Mouse (Mus musculus): ENCODE results near the gene Sacm1l. TPM values are rescaled to one million over a fixed set of nuclear protein-coding genes. Genes with fewer than 3 reads are reported as not detected.

Sacm1l gene
- polyA plus RNA-seq, 1 experiment from 2014 or later: 49.6 TPM

- Histone ChIP-seq H3K4me2 (replicated peaks) (no peak overlapping the region), H3K9ac (no peak overlapping the region), H3K4me1 (no peaks in the 10 kb centered on the region), H3K9me3 (no peaks in the 10 kb centered on the region), H3K4me3 (no peak overlapping the region), H3K27me3 (no peaks in the 10 kb centered on the region), H3K27ac (no peak overlapping the region), H3K36me3 (peaks cover 32% of the 10 kb centered on the region)
- WGBS: 86% methylated on average over 5 of the region's 5 CpGs
- ATAC-seq (ENCODE audit: insufficient number of reproducible peaks, insufficient read depth, low FRiP score, low TSS enrichment): no peak
Measured at GRCm38 (mm10) chr9:123510926-123511325, 18.6 kb upstream of the Sacm1l start.

- H3K36me3 ChIP-seq: peaks cover 45% of the 10 kb centered on the region
- no peak overlapping the region for H3K4me3 ChIP-seq
- no peak overlapping the region for H3K27ac ChIP-seq
- H3K4me2 ChIP-seq (replicated peaks): no peak overlapping the region
- no peaks in the 10 kb centered on the region for H3K27me3 ChIP-seq
- ATAC-seq (ENCODE audit: insufficient number of reproducible peaks, insufficient read depth, low FRiP score, low TSS enrichment): no peak
- H3K9ac ChIP-seq: no peak overlapping the region
- 92% methylated on average over 2 of the region's 2 CpGs for WGBS
- no peaks in the 10 kb centered on the region for H3K9me3 ChIP-seq
- no peaks in the 10 kb centered on the region for H3K4me1 ChIP-seq
Measured at GRCm38 (mm10) chr9:123512482-123512881, 17.1 kb upstream of the Sacm1l start.

GRCm38 (mm10) chr9:123515087-123515486, 14.5 kb upstream of the Sacm1l start:
- no peaks in the 10 kb centered on the region for H3K9me3 ChIP-seq
- ATAC-seq (ENCODE audit: insufficient number of reproducible peaks, insufficient read depth, low FRiP score, low TSS enrichment): no peak
- WGBS: 80% methylated on average over 2 of the region's 2 CpGs
- H3K36me3 ChIP-seq: peaks cover 70% of the 10 kb centered on the region
- H3K27me3 ChIP-seq: no peaks in the 10 kb centered on the region
- no peak overlapping the region for H3K4me2 ChIP-seq (replicated peaks)
- no peak overlapping the region for H3K4me3 ChIP-seq
- no peak overlapping the region for H3K9ac ChIP-seq
- no peaks in the 10 kb centered on the region for H3K4me1 ChIP-seq
- no peak overlapping the region for H3K27ac ChIP-seq

GRCm38 (mm10) chr9:123516641-123517385, 12.7 kb upstream of the Sacm1l start:
- H3K9me3 ChIP-seq: no peaks in the 10 kb centered on the region
- no peaks in the 10 kb centered on the region for H3K27me3 ChIP-seq
- no peak overlapping the region for H3K9ac ChIP-seq
- H3K27ac ChIP-seq: no peak overlapping the region
- H3K4me2 ChIP-seq (replicated peaks): no peak overlapping the region
- no peak overlapping the region for H3K4me3 ChIP-seq
- no peaks in the 10 kb centered on the region for H3K4me1 ChIP-seq
- WGBS: 89% methylated on average over 7 of the region's 7 CpGs
- H3K36me3 ChIP-seq: peaks cover 61% of the 10 kb centered on the region
- no peak for ATAC-seq (ENCODE audit: insufficient number of reproducible peaks, insufficient read depth, low FRiP score, low TSS enrichment)

GRCm38 (mm10) chr9:123518969-123519894, 10.3 kb upstream of the Sacm1l start:
- Histone ChIP-seq H3K27ac (no peak overlapping the region), H3K27me3 (no peaks in the 10 kb centered on the region), H3K36me3 (peaks cover 43% of the 10 kb centered on the region), H3K9ac (no peak overlapping the region), H3K4me3 (no peak overlapping the region), H3K4me1 (no peaks in the 10 kb centered on the region), H3K4me2 (replicated peaks) (no peak overlapping the region), H3K9me3 (no peaks in the 10 kb centered on the region)
- 84% methylated on average over 13 of the region's 13 CpGs for WGBS
- ATAC-seq (ENCODE audit: insufficient number of reproducible peaks, insufficient read depth, low FRiP score, low TSS enrichment): no peak

- WGBS: 78% methylated on average over 3 of the region's 3 CpGs
- Histone ChIP-seq H3K4me2 (replicated peaks) (no peak overlapping the region), H3K4me1 (no peaks in the 10 kb centered on the region), H3K9ac (no peak overlapping the region), H3K36me3 (peaks cover 43% of the 10 kb centered on the region), H3K27ac (no peak overlapping the region), H3K4me3 (no peak overlapping the region), H3K9me3 (no peaks in the 10 kb centered on the region), H3K27me3 (no peaks in the 10 kb centered on the region)
- no peak for ATAC-seq (ENCODE audit: insufficient number of reproducible peaks, insufficient read depth, low FRiP score, low TSS enrichment)
Measured at GRCm38 (mm10) chr9:123520735-123521134, 8.8 kb upstream of the Sacm1l start.

GRCm38 (mm10) chr9:123523676-123524075, 5.9 kb upstream of the Sacm1l start:
- no peak for ATAC-seq (ENCODE audit: insufficient number of reproducible peaks, insufficient read depth, low FRiP score, low TSS enrichment)
- no peak overlapping the region for H3K9ac ChIP-seq
- H3K27ac ChIP-seq: no peak overlapping the region
- no peaks in the 10 kb centered on the region for H3K27me3 ChIP-seq
- no peak overlapping the region for H3K4me3 ChIP-seq
- WGBS: 34% methylated on average over 3 of the region's 3 CpGs
- no peaks in the 10 kb centered on the region for H3K9me3 ChIP-seq
- no peak overlapping the region for H3K4me2 ChIP-seq (replicated peaks)
- peaks cover 20% of the 10 kb centered on the region for H3K36me3 ChIP-seq
- peaks cover 2% of the 10 kb centered on the region; the same call in 1 of the 2 replicates for H3K4me1 ChIP-seq

- H3K4me1 ChIP-seq: peaks cover 2% of the 10 kb centered on the region; the same call in 1 of the 2 replicates
- no peak overlapping the region for H3K4me2 ChIP-seq (replicated peaks)
- 3% methylated on average over 1 of the region's 1 CpGs for WGBS
- no peaks in the 10 kb centered on the region for H3K27me3 ChIP-seq
- no peak overlapping the region for H3K9ac ChIP-seq
- no peak overlapping the region for H3K4me3 ChIP-seq
- H3K9me3 ChIP-seq: no peaks in the 10 kb centered on the region
- no peak for ATAC-seq (ENCODE audit: insufficient number of reproducible peaks, insufficient read depth, low FRiP score, low TSS enrichment)
- peaks cover 6% of the 10 kb centered on the region for H3K36me3 ChIP-seq
- no peak overlapping the region for H3K27ac ChIP-seq
Measured at GRCm38 (mm10) chr9:123525095-123525494, 4.5 kb upstream of the Sacm1l start.

GRCm38 (mm10) chr9:123526502-123526901, 3.1 kb upstream of the Sacm1l start:
- no peak overlapping the region for H3K27ac ChIP-seq
- H3K4me2 ChIP-seq (replicated peaks): no peak overlapping the region
- H3K4me3 ChIP-seq: no peak overlapping the region
- H3K36me3 ChIP-seq: no peaks in the 10 kb centered on the region
- WGBS: 71% methylated on average over 5 of the region's 5 CpGs
- H3K9me3 ChIP-seq: no peaks in the 10 kb centered on the region
- H3K9ac ChIP-seq: no peak overlapping the region
- ATAC-seq (ENCODE audit: insufficient number of reproducible peaks, insufficient read depth, low FRiP score, low TSS enrichment): no peak
- peaks cover 12% of the 10 kb centered on the region for H3K4me1 ChIP-seq
- no peaks in the 10 kb centered on the region for H3K27me3 ChIP-seq

- no peaks in the 10 kb centered on the region for H3K27me3 ChIP-seq
- H3K9me3 ChIP-seq: no peaks in the 10 kb centered on the region
- 24% methylated on average over 6 of the region's 6 CpGs for WGBS
- H3K4me2 ChIP-seq (replicated peaks): peak overlapping the region; percentile 59
- H3K4me1 ChIP-seq: peaks cover 18% of the 10 kb centered on the region
- H3K9ac ChIP-seq: peak overlapping the region; percentile 49
- ATAC-seq (ENCODE audit: insufficient number of reproducible peaks, insufficient read depth, low FRiP score, low TSS enrichment): no peak
- peak overlapping the region; percentile 89 for H3K27ac ChIP-seq
- peak overlapping the region; percentile 96 for H3K4me3 ChIP-seq
- no peaks in the 10 kb centered on the region for H3K36me3 ChIP-seq
Measured at GRCm38 (mm10) chr9:123528087-123528925, 1.3 kb upstream of the Sacm1l start.

GRCm38 (mm10) chr9:123528926-123529295, 648 bp upstream of the Sacm1l start:
- no peaks in the 10 kb centered on the region for H3K36me3 ChIP-seq
- H3K9ac ChIP-seq: peak overlapping the region; percentile 49
- H3K27ac ChIP-seq: peak overlapping the region; percentile 89
- H3K4me3 ChIP-seq: peak overlapping the region; percentile 96
- no peaks in the 10 kb centered on the region for H3K9me3 ChIP-seq
- peaks cover 18% of the 10 kb centered on the region for H3K4me1 ChIP-seq
- H3K4me2 ChIP-seq (replicated peaks): peak overlapping the region; percentile 59
- WGBS: under 1% methylated on average over 17 of the region's 17 CpGs
- ATAC-seq (ENCODE audit: insufficient number of reproducible peaks, insufficient read depth, low FRiP score, low TSS enrichment): no peak
- H3K27me3 ChIP-seq: no peaks in the 10 kb centered on the region

Measured in embryonic facial prominence, embryonic 12.5 days (tissue).